Mouse (Mus musculus): Measurements from ENCODE around the gene 9130213A22Rik.

Gene 9130213A22Rik

DNA sequence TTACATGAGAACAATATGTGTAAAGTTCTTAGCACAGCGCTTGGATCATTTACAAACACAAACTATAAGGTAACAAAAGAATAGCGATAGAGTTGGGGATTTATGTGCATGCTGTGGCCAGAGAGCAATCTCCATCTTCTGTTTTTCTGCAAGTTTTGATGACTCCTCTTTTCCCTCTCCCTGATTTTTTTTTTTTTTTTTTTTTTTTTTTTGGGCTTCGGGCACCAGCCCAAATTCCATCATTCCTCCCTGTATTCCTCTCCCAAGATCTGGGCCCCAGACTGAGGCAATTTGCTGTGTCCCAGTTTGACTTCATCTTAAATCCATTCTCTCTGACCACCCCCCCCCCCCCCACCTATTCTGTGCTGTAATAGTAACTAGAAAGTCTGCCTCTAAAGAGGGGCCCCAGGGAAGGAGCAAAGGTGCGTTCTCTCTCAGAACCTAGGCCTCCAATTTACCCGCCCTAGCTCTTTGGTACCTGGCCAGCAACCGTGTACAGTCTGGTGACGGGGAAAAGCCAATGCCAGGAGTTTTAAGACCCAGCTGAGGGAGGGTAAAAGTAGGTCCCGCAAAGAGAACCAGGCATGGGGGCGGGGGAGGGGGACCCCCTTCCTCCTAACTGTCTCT, 25.9 kb downstream of the 9130213A22Rik start:
- in situ Hi-C loops (cut with MboI, MseI): loop anchor here (10.0 kb wide), 1 partner anchor 568 kb away; the partner anchor contains the start of genes Cd68 and Mpdu1

DNA sequence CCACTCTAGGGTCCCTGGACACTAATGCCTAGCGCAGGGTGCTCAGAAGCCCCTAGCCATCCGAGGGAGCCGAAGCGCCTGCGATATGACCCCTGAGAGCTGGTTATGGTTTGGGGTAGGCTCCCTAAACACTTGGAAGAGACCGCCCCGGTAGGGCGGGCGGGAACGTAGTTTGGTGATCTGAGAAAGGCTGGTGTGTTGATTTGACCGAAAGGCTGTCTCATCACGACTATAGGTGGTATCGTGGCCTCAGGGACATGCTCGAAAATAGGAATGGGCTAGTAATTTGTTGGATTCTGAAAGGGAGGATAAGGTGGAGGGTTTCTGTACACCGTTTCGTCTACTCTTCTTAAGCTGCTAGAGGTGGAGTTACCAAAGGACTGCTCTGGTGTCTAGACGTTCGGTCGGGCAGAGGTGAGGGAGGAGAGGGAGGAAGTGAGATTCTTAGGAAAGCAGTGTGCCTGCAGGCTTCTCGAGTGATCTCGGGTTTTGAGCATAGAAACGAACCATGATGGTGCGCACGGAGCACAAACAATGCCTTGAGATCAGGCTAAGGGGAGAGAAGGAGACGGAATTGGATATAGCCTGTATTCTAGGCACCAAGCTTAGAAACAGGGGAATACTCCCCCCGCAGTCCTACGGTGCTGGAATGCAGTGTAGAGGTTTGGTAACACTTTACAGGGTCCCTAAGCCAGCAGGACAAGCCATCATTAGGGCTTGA, 26.7 kb downstream of the 9130213A22Rik start:
- in situ Hi-C loops (cut with MboI, MseI): loop anchor here (10.0 kb wide), 1 partner anchor 569 kb away; the partner anchor contains the start of genes Cd68 and Mpdu1

DNA sequence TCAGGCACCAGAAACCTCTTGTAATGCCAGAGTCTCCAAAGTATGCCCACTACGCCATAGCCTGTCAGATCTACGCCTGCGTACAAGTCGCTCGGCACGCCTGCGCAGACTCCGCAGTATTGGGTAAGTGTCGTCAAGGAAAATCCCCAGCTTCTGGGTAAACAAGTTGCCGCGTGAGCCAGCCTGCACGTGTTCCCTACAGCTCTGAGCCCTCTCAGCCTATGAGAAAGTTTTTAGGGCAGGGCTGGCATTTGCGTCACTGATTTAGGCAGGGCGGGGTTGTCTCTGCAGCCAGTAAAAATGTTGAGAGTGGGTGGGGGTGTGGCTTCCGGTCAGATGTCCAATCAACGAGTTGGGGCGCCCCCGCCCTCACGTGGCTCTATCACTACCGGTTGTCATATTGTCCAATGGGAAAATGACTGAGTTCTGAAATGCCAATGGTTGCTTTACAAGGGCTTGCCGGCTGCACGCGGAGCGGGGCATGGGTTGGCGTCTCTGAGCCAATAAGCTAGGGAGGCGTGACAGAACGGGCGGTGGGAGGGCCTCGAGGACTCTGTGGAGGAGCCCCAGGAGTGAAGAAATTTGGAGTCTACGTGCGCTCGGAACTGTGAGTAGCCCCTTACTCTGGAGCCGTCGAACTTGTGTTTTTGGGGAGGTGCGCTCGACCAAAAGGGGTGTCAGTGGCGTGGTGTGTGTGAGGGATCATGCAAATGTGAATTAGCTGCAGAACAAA, 27.5 kb downstream of the 9130213A22Rik start, which contains the start of gene Per1:
Per1 (plus strand) TSS at position 521 of the 733 bp plus-strand sequence.
- in situ Hi-C loops (cut with MboI, MseI): loop anchor here (10.0 kb wide), 1 partner anchor 570 kb away; the partner anchor contains the start of genes Cd68 and Mpdu1

DNA sequence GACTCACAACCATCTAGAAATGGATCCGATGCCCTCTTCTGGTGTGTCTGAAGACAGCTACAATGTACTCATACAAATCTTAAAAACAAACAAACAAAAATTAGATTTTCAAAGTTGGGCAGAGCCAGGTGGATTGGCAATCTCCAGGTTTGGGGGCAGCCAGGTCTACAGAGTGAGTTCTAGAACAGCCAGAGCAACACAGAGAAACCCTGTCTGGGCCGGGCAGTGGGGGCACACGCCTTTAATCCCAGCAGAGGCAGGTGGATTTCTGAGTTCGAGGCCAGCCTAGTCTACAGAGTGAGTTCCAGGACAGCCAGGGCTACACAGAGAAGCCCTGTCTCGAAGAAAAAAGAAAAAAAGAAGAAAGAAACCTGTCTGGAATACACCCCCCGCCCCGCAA, 28.5 kb downstream of the 9130213A22Rik start:
- in situ Hi-C loops (cut with MboI, MseI): loop anchor here (10.0 kb wide), 1 partner anchor 571 kb away; the partner anchor contains the start of genes Cd68 and Mpdu1

DNA sequence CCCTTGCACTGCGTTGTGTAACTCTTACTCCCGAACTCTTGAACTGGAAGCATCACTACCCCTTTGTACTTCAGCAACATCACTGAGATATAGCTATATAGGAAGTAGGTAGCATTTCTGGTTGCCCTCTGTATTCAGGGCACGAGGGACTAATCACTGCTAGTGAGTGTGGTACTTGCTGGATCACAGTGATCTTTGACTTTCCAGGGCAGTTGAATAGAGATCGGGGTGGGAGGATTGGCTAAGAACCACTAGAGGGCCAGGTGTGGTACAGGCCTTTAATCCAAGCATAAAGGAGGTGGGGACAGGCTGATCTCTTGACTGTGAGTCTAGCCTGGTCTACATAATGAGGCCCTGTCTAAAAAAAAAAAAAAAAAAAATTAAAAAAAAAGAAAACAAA, 29.5 kb downstream of the 9130213A22Rik start:
- in situ Hi-C loops (cut with MboI, MseI): loop anchor here (10.0 kb wide), 1 partner anchor 572 kb away; the partner anchor contains the start of genes Cd68 and Mpdu1

DNA sequence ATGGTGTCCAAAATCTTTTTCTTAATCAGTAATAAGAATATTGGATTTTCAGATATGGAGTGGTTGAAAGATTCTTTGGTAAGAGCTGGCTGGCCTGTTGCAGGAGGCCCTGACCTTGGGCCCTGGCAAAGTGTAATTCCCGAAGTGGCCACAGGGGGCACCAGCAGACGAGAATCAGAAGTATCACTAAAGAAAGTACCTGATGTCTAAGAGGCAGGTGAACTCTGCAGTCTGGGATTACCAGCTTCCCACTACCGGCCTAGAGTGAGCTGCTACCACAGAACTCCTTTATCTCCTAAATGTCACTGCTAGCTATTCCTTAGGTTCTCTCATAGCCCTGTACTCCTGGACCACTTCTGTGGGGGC, 30.0 kb downstream of the 9130213A22Rik start:
- in situ Hi-C loops (cut with MboI, MseI): loop anchor here (10.0 kb wide), 1 partner anchor 572 kb away; the partner anchor contains the start of genes Cd68 and Mpdu1

- in situ Hi-C loops (cut with MboI, MseI): loop anchor here (10.0 kb wide), 1 partner anchor 573 kb away; the partner anchor contains the start of genes Cd68 and Mpdu1
Measured at GRCm38 (mm10) chr11:69091566-69092385, 30.6 kb downstream of the 9130213A22Rik start.

- in situ Hi-C loops (cut with MboI, MseI): loop anchor here (10.0 kb wide), 1 partner anchor 574 kb away; the partner anchor contains the start of genes Cd68 and Mpdu1
Measured at GRCm38 (mm10) chr11:69090367-69090766, 32.0 kb downstream of the 9130213A22Rik start.

DNA sequence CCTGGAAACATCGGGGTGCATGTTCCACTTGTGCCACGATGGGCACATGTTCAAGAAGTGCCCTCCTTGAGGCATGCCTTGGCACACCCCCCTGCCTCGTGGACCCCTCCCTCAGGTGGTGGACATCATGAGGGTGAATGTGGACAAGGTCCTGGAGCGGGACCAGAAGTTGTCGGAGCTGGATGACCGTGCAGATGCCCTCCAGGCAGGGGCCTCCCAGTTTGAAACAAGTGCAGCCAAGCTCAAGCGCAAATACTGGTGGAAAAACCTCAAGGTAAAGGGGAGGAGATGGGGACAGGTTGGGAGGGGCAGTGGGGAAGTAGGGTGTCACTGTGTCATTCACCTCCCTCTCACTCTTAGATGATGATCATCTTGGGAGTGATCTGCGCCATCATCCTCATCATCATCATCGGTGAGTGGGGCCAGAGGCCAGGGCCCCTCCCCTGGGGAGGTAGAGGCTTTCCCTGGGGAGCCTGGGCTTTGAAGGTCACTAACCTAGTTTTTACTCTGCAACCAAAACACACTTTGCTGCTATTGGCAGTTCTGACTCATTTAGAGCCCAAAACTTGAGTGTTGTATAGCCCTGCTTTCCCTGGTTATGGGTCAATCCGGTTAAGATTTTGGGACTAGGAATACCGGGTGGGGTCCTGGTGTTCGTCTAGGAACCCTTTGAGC, 32.6 kb downstream of the 9130213A22Rik start:
- in situ Hi-C loops (cut with MboI, MseI): loop anchor here (10.0 kb wide), 1 partner anchor 575 kb away; the partner anchor contains the start of genes Cd68 and Mpdu1

GRCm38 (mm10) chr11:69088856-69089615, 33.4 kb downstream of the 9130213A22Rik start:
- in situ Hi-C loops (cut with MboI, MseI): no loop called here

DNA sequence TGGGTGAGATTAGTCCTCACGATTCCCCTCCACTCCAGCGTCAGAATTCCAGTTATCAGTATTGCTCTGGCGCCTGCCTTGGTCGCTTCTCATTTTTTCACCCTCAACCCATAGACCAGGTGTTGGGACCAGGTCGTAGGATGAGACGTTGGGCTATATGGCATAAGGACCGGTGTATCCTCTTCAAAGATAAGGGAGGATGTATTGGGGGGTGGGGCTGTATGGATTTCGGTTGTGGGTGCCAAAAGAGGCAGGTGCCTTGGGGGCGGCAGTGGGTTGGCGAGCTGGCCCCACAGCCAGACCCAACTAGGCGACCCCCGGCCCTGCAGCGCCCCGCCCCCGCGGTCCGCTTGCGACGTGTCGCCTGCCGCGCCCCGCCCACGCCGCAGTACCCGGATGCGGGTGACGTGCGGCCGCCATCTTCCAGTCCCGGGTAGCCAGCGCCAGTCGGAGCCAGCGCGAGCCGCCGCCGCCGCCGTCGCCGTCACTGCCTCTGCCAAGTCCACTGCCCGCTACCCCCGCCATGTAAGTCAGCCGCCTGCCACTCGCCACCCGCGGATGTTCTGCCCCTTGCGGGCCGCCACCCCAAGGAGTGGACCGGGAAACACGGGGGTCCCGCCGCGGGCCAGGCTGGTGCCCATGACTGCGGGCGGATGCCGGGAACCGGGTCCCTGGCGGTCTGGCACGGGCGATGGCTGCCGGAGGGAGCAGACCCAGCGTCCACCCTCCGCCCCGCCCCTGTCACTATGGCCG, 34.1 kb downstream of the 9130213A22Rik start, which contains the start of gene Vamp2:
Vamp2 (plus strand) TSS at position 388 of the 753 bp plus-strand sequence.
- in situ Hi-C loops (cut with MboI, MseI): no loop called here

GRCm38 (mm10) chr11:69087597-69087996, 34.8 kb downstream of the 9130213A22Rik start:
- in situ Hi-C loops (cut with MboI, MseI): no loop called here

DNA sequence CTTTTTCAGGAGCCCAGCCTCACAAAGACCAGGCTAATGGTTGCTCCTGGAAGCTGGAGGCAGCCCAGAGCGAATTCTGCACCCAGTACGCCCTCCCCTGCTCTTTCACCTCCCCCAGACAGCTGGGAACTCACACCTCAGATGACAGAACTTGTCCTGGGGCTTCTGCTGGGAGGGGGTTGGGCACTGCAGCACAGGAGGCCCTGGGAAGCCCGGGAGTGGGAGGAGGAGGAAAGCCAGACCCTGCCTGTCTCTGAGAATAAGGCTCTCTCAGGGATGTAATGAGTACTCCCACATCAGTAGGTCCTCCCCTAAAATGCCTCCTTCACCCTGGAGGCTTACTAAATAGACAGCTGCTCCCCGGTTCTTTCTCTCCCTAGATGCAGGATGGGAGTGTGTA, 35.3 kb downstream of the 9130213A22Rik start:
- in situ Hi-C loops (cut with MboI, MseI): no loop called here

DNA sequence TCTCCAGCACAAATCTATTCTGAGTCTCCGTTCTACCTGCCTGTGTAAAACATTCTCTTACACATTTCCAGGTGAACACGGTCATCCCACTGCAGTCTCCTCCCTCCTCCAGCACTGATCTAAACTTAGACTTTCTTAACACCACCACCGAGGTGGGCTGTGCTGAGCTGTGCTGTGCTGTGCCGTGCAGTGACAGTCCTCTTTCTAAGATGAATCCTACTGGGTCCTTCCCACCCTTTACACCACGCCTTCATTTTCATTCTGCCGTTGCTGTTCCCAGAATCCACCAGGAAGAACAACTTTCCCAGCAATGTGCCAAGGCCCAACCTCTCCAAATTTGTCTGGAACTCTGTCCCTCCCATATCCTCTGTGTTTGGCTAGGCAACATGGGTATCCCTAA, 36.0 kb downstream of the 9130213A22Rik start:
- in situ Hi-C loops (cut with MboI, MseI): no loop called here

DNA sequence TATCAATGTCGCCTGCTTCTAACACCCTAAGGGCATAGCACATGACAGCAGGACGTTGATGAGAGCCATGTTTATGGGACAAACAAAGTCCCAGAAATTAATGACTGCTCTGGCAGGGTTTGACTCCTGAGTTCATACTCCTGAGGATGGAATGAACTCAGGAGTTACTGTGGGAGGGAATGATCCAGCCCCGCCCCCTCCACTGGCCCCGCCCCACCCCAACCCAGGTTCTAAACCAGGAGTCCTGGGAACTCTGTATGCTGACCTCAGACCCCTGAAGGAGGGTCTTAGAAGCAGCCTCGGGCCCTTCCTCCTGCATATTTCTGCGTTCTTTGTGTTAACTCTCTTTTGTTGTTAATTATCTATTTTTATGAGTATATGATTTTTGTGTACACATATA, 36.8 kb downstream of the 9130213A22Rik start:
- in situ Hi-C loops (cut with MboI, MseI): no loop called here

GRCm38 (mm10) chr11:69081613-69082012, 40.8 kb downstream of the 9130213A22Rik start:
- in situ Hi-C loops (cut with MboI, MseI): no loop called here

GRCm38 (mm10) chr11:69080855-69081222, 41.5 kb downstream of the 9130213A22Rik start:
- in situ Hi-C loops (cut with MboI, MseI): no loop called here

DNA sequence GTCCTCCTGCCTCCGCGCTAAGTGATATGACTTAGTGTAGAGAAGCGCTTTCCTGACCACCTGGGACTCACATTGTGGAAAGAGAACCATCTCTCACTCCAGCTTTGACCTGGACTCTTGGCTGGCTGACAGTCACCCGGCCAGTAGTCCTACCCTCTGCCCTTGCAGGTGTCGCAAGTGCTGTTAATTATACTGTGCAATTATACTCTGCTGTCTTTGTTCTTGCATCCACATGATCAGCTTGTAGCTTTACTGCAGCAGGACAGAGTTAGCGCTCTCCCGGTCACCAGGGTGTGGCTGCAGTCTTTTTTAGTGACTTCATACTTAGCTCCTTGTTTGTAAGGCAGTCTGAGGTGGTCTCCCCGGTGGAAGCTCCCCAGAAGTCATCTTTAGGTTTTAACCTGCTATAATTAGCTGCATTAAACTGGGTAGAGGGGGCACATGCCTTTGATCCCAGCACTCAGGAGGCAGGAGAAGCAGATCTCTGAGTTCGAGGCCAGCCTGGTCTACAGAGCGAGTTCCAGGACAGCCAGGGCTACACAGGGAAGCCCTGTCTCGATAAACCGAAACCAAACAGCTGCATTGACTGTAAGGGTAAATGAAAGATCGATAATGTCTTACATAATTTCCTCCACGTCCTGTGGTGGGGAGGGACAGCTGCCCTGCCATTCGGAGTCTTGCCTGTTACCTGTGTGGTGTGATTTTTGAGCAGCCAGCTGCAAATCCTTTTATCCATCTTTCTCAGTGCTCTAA, 42.1 kb downstream of the 9130213A22Rik start:
- in situ Hi-C loops (cut with MboI, MseI): no loop called here

Data from T-helper 2 cell (primary cell).